Mouse (Mus musculus) forebrain, postnatal 0 days (tissue): ENCODE data around the gene C1qtnf1. TPM values are rescaled to one million over a fixed set of nuclear protein-coding genes. Genes with fewer than 3 reads are reported as not detected.
"Not testable (repeated sequence)": the region's sequence is repeated elsewhere in the genome, so short reads cannot be mapped to it uniquely, and the experiment has no call there.

Experiments used
- ATAC-seq: fragments of 200-750 bp; cut with Nextera tagmentation; 2 replicates; pipeline ENCODE4 v1.8.0; 2017; ENCODE audit warnings: mild to moderate bottlenecking, moderate library complexity
- DNase-seq: peaks from one replicate; pipeline ENCODE4 v3.0.0-alpha.2; 2015
- H3K27ac ChIP-seq: fragments of 300-500 bp; sonication (generic); 2 replicates; pipeline ENCODE4 v1.5.1; 2014; ENCODE audit warnings: low read depth, mild to moderate bottlenecking, antibody characterized with exemption, low read length, moderate library complexity, mixed read lengths
- H3K27me3 ChIP-seq: fragments of 300-500 bp; sonication (generic); 2 replicates; pipeline ENCODE4 v1.6.1; 2014; ENCODE audit warnings: mild to moderate bottlenecking, low read length, mixed read lengths; ENCODE audit not compliant: insufficient read depth
- H3K36me3 ChIP-seq: fragments of 300-500 bp; sonication (generic); 2 replicates; pipeline ENCODE4 v1.6.1; 2014; ENCODE audit warnings: mild to moderate bottlenecking, moderate library complexity; ENCODE audit not compliant: insufficient read depth
- H3K4me1 ChIP-seq: fragments of 300-500 bp; sonication (generic); 2 replicates; pipeline ENCODE4 v1.6.1; 2014; ENCODE audit warnings: antibody characterized with exemption; ENCODE audit not compliant: insufficient read depth
- H3K4me2 ChIP-seq: fragments of 300-500 bp; sonication (generic); 2 replicates; pipeline ENCODE4 v1.6.1; 2014; ENCODE audit warnings: low read depth, mild to moderate bottlenecking, moderate library complexity
- H3K4me3 ChIP-seq: fragments of 300-500 bp; sonication (generic); 2 replicates; pipeline ENCODE4 v1.5.1; 2014; ENCODE audit warnings: low read depth, low read length, mixed read lengths
- H3K9ac ChIP-seq: fragments of 300-500 bp; sonication (generic); 2 replicates; pipeline ENCODE4 v1.6.1; 2014; ENCODE audit warnings: mild to moderate bottlenecking
- H3K9me3 ChIP-seq: fragments of 300-500 bp; sonication (generic); 2 replicates; pipeline ENCODE4 v1.6.1; 2016; ENCODE audit warnings: low read length
- CTCF ChIP-seq: sonication (generic); IDR thresholded peaks from 2 replicates; pipeline ENCODE4 v1.5.1; 2016; ENCODE audit warnings: antibody characterized with exemption, control low read depth, low read depth
- WGBS: fragments of 180-500 bp; shearing (Covaris S2); extraction: QIAGEN DNeasy Blood & Tissue Kit; methylation state at CpG from one replicate; pipeline ENCODE4 v1.1.7; 2014; 5-methylcytosine and 5-hydroxymethylcytosine counted together
- polyA plus RNA-seq: library from polyadenylated mRNA; unstranded; fragments of >200 nt; fragmentation: Nextera tagmentation; extraction: Ambion mirVana; gene quantifications from 2 replicates; pipeline ENCODE4 v1.2.1, GENCODE M21; 2015
- total RNA-seq: library from RNA; depleted of rRNA; stranded (reverse); fragments of >200 nt; gene quantifications from 2 replicates; pipeline ENCODE4 v1.2.3, GENCODE M21; 2014; rRNA removed

C1qtnf1 gene
- total RNA-seq (5.1 and 8.5 TPM in 2 replicates), polyA plus RNA-seq (5.4 and 5.9 TPM in 2 replicates)

DNA sequence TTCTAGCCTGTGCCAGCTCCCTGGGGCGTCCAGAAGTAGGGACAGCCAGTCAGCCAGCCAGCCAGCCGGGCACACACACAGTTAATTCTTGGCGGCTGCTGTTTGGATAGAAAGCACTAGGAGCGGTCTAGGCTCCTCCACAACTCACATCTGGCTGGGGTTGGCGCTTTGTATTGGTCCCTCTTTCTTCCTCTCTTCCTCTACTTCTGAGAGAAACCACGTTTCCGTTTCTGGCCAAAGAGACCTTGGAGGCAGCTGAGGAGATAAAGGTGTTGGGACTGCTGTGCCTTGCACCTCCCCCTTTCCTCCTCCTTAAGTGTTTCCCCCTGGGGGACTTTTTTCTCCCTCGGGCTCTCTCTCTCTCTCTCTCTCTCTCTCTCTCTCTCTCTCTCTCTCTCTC is at the start of gene C1qtnf1:
Gene C1qtnf1 (plus strand): TSS at position 218 of the 400 bp plus-strand sequence.
- DNase-seq, result peak; percentile 37
- no peaks in the 10 kb centered on the region for H3K36me3 ChIP-seq
- no peaks in the 10 kb centered on the region for H3K27me3 ChIP-seq
- 0 out of 2 replicates have a peak, but pooled peaks have one; percentile 24 for TF ChIP-seq CTCF
- peak within 1 kb of the TSS; percentile 17 for H3K4me3 ChIP-seq
- ATAC-seq, result peak; percentile 43; the same call in 1 of the 2 replicates
- H3K4me1 ChIP-seq, result peaks cover 21% of the 10 kb centered on the region
- 4% methylated on average over 8 of the region's 8 CpGs for WGBS
- H3K9me3 ChIP-seq, result no peaks in the 10 kb centered on the region
- peak within 1 kb of the TSS; percentile 41 for H3K9ac ChIP-seq
- peak within 1 kb of the TSS; percentile 41 for H3K4me2 ChIP-seq
- no peak within 1 kb of the TSS for H3K27ac ChIP-seq

GRCm38 (mm10) chr11:118378656-118379055 is 49.3 kb upstream of the C1qtnf1 start:
- Histone ChIP-seq H3K4me1 (0 out of 2 replicates have a peak, but pooled peaks cover 7% of the 10 kb centered on the region), H3K9me3 (no peaks in the 10 kb centered on the region), H3K36me3 (no peaks in the 10 kb centered on the region), H3K27ac (no peak overlapping the region), H3K4me2 (no peak overlapping the region), H3K9ac (no peak overlapping the region), H3K27me3 (no peaks in the 10 kb centered on the region), H3K4me3 (no peak overlapping the region)
- WGBS, result 85% methylated on average over 6 of the region's 6 CpGs
- TF ChIP-seq CTCF, result no peak
- DNase-seq (no peak), ATAC-seq (no peak)

DNA sequence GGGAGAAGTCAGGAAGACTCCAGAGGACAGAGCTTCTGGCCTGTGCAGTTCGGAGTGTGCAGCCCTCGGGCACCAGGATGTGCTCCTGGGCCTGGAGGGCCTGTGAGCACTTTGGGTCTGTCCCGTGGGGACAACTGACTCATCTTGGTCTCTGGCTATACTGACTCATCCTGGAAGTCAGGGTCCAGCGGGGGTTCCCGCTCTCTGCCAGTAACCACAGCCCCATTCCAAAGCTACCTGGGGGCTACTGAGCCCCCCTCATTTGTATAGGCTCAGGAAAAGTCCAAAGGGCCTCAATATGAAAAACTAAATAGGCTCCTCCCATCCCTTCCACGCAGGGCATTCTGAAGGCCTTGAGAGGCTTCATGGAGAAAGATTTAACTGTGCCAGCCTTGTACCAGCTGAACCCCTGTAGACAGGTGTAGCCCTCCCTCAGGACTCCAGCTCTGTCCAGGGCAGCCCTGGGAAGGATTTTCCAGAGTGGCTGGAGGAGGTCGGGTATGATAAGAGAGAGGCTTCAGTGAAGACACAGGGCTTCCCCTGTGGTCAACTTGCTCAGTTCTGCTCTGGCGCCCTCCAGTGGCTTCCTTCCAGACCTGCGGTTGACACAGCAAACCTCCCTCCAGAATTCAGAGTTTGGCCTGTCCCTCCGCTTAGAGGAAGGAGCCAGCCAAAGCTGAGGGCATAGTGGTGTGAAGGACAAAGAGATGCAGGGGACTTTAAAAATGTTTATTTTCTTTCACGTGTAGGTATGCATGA is 48.6 kb upstream of the C1qtnf1 start:
- Histone ChIP-seq H3K27ac (no peak overlapping the region), H3K27me3 (no peaks in the 10 kb centered on the region), H3K9ac (no peak overlapping the region), H3K4me1 (0 out of 2 replicates have a peak, but pooled peaks cover 7% of the 10 kb centered on the region), H3K4me3 (no peak overlapping the region), H3K4me2 (no peak overlapping the region), H3K36me3 (no peaks in the 10 kb centered on the region), H3K9me3 (no peaks in the 10 kb centered on the region)
- DNase-seq (peak; percentile 80), ATAC-seq (peak; percentile 55)
- peak; percentile 84 for TF ChIP-seq CTCF
- 43% methylated on average over 11 of the region's 11 CpGs for WGBS

- DNase-seq, H3K9me3 ChIP-seq, H3K9ac ChIP-seq, H3K4me1 ChIP-seq, H3K36me3 ChIP-seq, ATAC-seq, H3K27me3 ChIP-seq, H3K27ac ChIP-seq, H3K4me2 ChIP-seq, H3K4me3 ChIP-seq: not testable (repeated sequence)
- 92% methylated on average over 13 of the region's 13 CpGs for WGBS
These were observed 40.2 kb upstream of the C1qtnf1 start for GRCm38 (mm10) chr11:118387816-118388215.

DNA sequence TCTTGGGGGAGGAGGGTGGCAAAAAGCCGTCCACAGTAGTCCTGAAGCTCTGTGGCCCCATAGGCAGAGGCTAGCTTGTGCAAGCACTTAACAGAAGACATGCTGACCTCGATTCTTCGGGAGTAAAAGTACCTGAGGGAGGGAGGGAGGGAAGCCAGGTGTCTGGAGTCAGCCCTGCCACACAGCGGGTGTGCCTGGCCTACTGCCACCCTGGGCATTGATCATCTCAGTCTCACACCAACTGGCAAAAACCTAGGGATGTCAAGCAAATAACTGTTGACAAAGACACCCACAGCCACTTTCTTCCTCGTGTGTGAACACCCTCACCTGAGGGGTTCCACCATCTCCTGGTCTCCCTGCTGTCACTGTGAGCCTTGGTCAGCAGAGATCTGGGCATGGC is 34.0 kb upstream of the C1qtnf1 start:
- no peak for TF ChIP-seq CTCF
- 66% methylated on average over 5 of the region's 5 CpGs for WGBS
- DNase-seq, result no peak

GRCm38 (mm10) chr11:118394538-118394937 is 33.5 kb upstream of the C1qtnf1 start:
- no peak overlapping the region for H3K27ac ChIP-seq

More for the DNA sequence above, 34.0 kb upstream of the C1qtnf1 start:
- ATAC-seq, result no peak
- H3K27ac ChIP-seq, result no peak overlapping the region
- H3K4me2 ChIP-seq, result no peak overlapping the region
- no peak overlapping the region for H3K9ac ChIP-seq
- H3K27me3 ChIP-seq, result no peaks in the 10 kb centered on the region
- H3K4me1 ChIP-seq, result no peaks in the 10 kb centered on the region
- H3K4me3 ChIP-seq, result no peak overlapping the region
- no peaks in the 10 kb centered on the region for H3K36me3 ChIP-seq
- H3K9me3 ChIP-seq, result no peaks in the 10 kb centered on the region

GRCm38 (mm10) chr11:118397806-118398530 is 30.0 kb upstream of the C1qtnf1 start:
- 94% methylated on average over 26 of the region's 26 CpGs for WGBS
- H3K27ac ChIP-seq, result no peak overlapping the region
- H3K4me2 ChIP-seq, result no peak overlapping the region
- no peak for TF ChIP-seq CTCF
- no peaks in the 10 kb centered on the region for H3K4me1 ChIP-seq
- no peaks in the 10 kb centered on the region for H3K36me3 ChIP-seq
- no peak for ATAC-seq
- H3K9ac ChIP-seq, result no peak overlapping the region
- H3K4me3 ChIP-seq, result no peak overlapping the region
- DNase-seq, result no peak
- H3K9me3 ChIP-seq, result no peaks in the 10 kb centered on the region
- H3K27me3 ChIP-seq, result no peaks in the 10 kb centered on the region

More at GRCm38 (mm10) chr11:118394538-118394937, 33.5 kb upstream of the C1qtnf1 start:
- DNase-seq (no peak), ATAC-seq (no peak)
- H3K9ac ChIP-seq, result no peak overlapping the region
- no peaks in the 10 kb centered on the region for H3K4me1 ChIP-seq
- no peak for TF ChIP-seq CTCF
- H3K4me2 ChIP-seq, result no peak overlapping the region
- H3K9me3 ChIP-seq, result no peaks in the 10 kb centered on the region
- no peaks in the 10 kb centered on the region for H3K27me3 ChIP-seq
- no peak overlapping the region for H3K4me3 ChIP-seq
- no peaks in the 10 kb centered on the region for H3K36me3 ChIP-seq
- 60% methylated on average over 6 of the region's 6 CpGs for WGBS
